Mouse (Mus musculus) heart, postnatal 14 days (tissue): Measurements from ENCODE around the gene Ascc1. TPM values are rescaled to one million over a fixed set of nuclear protein-coding genes. Genes with fewer than 3 reads are reported as not detected.

Experiments
- DNase-seq, 2 experiments: peaks; one replicate each; pipeline ENCODE4 v3.0.0; 2021 to 2022
- intact Hi-C: fragments of 180-260 bp; cut with DNase I; formaldehyde crosslinking; loops from one replicate; pipeline ENCODE4 v1.15.1; 2025
- total RNA-seq, 2 experiments: library from RNA; stranded (reverse); gene quantifications; 2 replicates each; pipeline ENCODE4 v1.2.3; 2021

Gene Ascc1
- total RNA-seq, 2 experiments from 2014 or later, result 19.1 to 21.7 TPM

DNA sequence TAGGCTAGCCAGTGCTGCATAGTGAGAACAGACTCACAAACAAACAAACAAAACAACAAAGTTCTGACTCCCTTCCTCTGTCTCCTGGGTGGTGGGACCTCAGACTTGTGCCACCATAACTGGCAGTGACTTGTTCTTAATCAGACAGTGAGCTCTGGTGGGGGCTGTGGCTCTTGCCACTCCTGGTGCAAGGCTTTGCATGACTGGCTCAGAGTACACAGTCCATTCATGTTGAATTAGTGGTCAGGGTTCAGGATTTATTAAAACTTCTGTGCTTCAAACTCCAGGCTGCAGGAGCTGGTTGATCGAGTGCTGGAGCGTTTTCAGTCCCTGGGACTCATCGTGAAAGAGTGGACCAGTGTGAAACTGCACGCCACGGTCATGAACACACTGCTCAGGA, 59.6 kb downstream of the Ascc1 start:
- intact Hi-C loops, result no loop called here
- no peak for DNase-seq

DNA sequence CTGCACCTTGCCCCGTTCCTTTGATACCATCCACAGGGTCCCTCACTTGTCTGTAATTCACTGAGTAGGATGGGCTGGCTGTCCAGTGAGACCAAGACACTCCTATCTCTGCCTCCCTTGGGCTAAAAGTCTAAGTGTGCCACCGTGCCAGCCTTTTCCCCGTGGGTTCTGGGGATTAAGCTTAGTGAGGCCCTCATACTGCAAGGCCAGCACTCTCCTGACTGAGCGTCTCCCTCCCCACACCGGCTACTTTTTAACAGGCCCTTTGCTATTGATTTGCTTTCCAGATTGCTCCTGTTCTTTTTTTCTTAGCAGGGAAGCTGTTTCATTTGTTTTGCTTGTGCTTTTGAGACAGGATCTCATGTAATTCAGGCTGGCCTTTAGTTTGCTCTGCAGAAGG, 60.3 kb downstream of the Ascc1 start:
- no peak for DNase-seq
- intact Hi-C loops, result no loop called here

DNA sequence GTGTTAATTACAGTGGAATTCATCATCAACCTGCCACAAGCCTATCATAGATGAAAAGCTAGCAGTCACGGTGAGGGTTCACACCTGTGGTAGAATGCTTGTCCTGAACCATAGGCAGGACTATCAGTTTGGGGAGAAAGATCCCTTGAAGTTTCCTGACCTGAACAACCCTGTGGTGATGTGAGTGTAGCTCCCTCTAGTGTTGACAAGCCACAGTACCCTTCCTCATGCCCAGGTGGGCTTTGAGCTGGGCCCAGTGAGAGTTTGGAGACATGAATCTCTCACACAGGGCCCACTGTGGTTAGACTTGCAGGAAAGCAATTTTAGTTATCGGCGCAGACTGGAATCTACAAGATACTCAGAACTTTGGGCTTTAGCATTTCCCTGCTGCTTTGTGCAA, 63.9 kb downstream of the Ascc1 start:
- DNase-seq, result peak; percentile 16 to 31
- intact Hi-C loops, result loop anchor here (1.0 to 5.0 kb wide), 2 partner anchors 64 to 173 kb away; partner anchors contain the start of genes Anapc16 and Ascc1

DNA sequence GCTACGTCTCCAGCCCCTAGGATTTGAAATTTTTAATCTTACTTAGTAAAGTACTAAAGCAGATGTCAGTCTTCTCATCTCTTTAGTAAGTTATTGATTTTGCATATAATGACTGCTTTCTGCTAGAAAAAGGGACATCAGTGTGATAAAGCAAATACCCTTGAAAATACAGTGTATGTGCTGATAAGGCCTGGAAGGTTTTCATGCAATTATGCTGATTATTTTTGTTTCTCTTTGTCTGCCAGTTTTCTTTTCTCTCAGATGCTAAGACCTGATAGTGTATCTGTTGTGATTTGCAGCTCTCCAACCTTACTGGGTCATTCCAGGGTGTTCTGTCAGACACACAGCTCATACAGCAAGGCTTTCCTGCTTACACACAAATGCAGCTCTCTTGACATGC, 72.6 kb downstream of the Ascc1 start:
- intact Hi-C loops, result no loop called here
- no peak for DNase-seq

- no peak for DNase-seq
- intact Hi-C loops, result no loop called here
These were observed 74.6 kb downstream of the Ascc1 start for GRCm38 (mm10) chr10:60077226-60077625.

DNA sequence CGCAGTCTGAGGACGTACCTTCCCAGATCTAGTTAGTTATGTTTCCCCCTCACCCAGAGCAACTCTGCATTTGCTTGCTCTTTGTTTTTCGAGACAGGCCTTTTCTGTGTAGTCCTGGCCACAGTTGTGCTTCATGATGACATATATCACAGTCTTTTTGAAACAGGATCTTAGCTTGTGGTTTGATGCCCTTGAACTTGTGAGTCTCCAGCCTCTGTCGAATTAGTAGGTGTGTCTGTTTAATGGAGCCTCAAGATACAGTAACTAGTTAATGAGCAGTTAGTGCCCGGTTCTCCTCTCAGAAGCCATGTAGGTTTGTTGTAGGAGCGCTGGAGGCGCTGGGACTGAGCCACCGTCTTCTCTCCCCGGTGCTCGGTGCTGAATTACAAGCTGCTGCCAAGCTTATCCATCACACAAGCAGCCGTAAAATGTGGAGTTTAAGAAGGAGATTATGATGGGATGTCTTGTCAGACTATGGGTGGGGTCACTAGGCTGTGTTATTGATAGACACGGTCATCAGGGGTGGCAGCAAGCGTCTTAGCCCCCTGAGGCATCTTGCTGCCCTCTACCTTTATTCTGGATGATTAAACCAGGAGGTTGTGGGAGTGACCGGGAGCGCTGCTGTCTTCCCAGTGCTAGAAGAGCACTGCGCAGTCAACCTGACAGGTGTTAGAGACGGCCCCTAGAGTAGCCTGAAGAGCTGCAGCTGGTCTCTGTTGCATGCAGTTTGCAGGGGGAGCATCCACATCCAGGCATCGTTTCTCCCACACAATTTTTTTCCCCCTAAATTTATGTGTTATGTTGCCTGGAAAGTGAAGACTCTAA, 75.3 kb downstream of the Ascc1 start:
- intact Hi-C loops, result no loop called here

DNA sequence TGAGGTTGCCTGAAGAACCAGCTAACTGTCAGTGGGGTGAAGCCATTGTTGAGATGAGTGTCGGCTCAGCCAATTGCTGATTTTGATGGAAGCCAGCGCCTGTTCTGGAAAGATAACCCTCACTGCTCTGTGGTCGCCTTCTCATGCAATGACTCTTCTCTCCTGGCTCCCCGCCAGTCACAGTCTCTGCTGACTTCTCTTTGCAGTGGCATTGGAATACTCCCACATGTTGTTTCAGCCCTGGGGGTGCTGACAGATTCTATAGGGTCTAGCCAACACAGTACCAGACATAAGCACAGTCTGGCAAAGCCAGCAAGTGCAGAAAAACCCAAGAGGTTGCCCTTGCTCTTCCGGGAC, 75.9 kb downstream of the Ascc1 start:
- intact Hi-C loops, result no loop called here
- peak; percentile 66 to 71 for DNase-seq

More for the DNA sequence above, 75.3 kb downstream of the Ascc1 start:
- no peak for DNase-seq

DNA sequence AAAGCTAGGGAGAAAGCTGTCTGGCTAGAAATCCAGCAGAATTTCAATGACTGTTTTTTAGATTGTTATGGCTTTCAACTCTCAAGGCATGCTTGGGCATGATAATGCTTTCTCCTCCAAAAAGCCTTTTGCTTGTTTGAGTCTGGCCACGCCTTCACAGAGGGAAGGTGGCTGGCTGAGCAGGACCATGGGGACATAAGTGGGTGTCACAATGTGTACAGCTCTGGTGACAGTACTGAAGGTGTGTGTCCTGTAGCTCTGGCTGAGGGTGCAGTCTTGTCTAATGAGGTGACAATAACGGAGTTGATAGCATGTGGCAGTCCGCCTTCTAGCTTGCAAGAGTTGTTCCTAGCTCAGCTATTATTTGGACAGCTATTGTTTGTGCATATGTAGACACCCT, 77.6 kb downstream of the Ascc1 start:
- peak; percentile 18 to 19 for DNase-seq
- intact Hi-C loops, result no loop called here

DNA sequence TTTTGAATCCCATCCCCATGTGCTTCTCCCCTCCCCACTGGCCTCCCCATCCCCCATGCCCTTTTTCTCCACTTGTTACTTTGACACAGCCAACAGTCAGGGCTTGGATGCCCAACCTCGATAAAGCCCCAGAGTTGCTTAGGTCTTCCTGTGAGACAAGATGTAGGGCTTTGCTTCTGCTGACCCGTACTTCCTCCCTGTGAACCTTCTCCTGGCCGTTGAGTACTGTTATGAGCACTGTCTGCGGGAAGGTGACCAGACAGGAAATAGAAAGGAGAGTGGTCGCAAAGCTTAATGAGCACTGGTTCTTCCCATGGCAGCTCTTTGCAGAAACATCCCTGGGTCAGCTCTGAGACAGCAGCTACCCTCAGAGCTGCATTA, 78.0 kb downstream of the Ascc1 start:
- intact Hi-C loops, result no loop called here
- peak; percentile 10 to 26 for DNase-seq

- peak; percentile 38 to 45 for DNase-seq
- intact Hi-C loops, result no loop called here
These were observed 78.6 kb downstream of the Ascc1 start for GRCm38 (mm10) chr10:60080982-60081825.

- intact Hi-C loops, result no loop called here
- DNase-seq, result peak; percentile 76 to 81
These were observed 79.3 kb downstream of the Ascc1 start for GRCm38 (mm10) chr10:60081905-60082304.

DNA sequence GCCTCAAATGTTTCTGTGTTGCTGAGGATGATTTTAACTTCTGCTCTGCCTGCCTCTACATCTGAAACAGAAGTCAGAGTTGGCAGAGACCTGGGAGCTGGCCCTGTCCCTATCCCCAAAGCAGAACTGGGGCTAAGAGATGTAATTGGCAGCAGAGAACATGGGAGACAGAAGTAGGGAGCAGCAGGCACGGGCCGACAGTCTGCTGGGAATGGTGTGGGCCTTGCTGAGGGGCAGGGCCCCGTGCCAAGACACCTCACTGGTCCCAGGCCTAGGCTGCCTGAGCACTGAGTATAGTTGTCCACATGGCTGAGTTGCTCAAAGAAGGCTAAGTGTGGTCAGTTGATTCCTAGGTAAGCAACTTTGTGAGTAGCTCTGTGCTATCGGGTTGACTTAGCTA, 81.5 kb downstream of the Ascc1 start:
- peak in 1 of 2 experiments; percentile 19 for DNase-seq
- intact Hi-C loops, result no loop called here

DNA sequence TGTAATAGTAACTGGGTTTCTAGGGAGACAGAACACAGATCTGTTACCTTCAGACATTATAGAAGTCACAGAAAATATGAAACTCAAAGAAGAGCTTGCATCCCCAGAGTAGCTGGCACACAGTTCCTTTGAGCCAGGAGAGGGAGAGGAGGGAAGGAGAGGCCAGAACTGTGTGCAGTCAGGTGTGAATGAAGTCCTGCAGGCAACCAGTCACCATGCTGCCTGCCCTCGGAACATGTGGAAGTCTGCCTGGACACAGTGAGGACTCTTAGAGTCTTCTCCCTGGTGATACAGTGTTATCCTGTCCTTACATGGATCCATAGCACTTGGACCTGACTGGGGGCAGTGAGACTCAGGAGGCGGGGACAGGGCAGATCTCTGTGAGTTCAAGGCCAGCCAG, 89.7 kb downstream of the Ascc1 start:
- intact Hi-C loops, result no loop called here
- no peak for DNase-seq

DNA sequence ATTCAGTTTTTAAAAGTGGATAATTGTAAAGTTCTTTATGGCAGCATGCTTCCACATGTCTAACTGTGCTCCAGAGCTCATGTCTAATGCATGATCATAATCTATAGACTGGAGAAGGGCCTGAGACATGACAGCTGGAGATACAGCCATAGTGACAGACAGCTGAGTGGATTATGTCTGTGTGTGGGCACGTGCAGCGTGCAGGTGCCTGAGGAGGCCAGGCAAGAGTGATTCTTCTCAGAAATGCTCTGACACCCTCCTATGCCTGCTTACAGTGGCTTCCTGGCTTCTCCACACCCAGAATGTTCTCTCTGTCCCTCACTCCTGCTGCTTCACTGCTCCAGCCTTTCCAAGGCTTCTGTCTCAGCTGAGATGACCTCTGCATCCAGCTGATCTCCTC, 91.1 kb downstream of the Ascc1 start:
- intact Hi-C loops, result no loop called here
- DNase-seq, result no peak

GRCm38 (mm10) chr10:60095558-60095957, 93.0 kb downstream of the Ascc1 start:
- intact Hi-C loops, result no loop called here
- no peak for DNase-seq

GRCm38 (mm10) chr10:60096302-60096701, 93.7 kb downstream of the Ascc1 start:
- DNase-seq, result no peak
- intact Hi-C loops, result no loop called here

GRCm38 (mm10) chr10:60097146-60097545, 94.5 kb downstream of the Ascc1 start:
- intact Hi-C loops, result no loop called here
- DNase-seq, result no peak

DNA sequence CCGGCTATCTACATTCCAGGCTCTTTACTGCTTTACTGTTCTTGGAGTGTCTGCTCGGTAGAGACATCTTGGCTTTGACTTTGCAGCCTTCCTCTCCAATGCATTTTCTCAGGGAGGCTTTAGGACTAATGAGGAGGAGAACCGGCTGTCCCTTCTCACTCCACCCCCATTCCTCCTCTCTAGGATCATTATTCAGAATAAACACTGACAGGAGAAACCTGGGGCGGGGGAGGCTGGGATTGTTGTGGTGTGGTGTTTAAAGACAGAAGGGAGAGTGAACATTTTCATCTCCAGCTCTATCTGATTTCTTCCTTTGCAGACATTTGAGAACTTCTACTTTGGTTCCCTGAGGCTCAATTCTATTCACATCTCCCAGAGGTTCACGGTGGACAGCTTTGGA, 95.2 kb downstream of the Ascc1 start:
- intact Hi-C loops, result no loop called here
- DNase-seq, result no peak

DNA sequence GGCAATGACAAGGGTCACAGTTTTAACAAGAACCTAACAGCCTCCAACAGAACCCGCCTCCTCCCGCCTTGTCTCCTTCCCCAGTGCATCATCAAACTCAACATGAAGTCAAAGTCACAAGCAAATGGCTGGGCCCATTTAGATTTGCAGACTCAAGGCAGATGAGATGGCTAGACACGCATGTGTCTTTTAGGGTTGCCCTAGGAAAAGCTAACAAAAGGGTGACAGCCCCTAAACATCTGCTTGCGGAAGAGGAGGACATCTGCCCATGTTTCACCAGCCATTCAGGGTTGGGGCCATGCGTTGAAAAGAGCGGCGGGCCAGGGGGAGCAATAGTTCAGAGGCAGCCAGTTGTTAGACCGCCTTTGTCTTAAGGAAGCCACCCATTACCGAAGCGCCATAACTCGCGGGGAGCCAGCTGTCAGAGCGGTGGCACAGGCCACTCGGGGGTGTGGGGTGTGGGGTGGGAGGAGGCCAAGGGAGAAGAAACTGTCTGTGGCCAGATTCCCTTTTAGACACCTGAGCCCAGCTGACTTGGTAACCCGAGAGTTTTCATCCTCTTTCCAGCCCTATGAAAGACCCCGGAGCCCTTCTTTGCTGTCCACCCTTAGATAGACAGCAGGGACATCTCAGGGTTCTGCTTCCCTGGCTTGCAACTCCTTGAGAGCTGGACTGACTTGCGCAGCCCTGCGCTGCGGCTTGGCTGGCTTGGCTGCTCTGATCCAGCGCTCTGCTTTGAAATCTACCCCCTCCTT, 103.0 kb downstream of the Ascc1 start:
- DNase-seq, result no peak
- intact Hi-C loops, result no loop called here

DNA sequence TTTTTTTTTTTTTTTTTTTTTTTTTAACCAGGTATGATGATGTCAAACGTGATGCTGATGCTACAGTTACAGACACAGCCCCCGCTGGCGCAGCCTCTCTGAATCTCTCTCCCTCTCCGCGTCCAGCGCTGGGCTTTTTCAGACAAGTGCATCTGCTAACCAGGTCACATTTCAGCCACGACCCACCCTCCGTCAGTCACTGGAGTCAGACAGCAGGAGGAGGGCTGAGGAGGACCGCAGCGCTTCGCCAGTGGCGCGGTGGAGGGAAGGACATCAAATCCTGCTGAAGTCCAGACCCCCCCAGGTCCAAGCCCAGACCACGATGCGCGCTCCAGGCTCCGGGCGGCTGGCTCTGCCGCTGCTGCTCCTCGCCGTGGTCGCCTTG, 103.5 kb downstream of the Ascc1 start, which contains the start of gene Spock2:
Spock2 (plus strand) TSS at position 74 of the 385 bp plus-strand sequence.
- DNase-seq, result peak; percentile 34 to 44
- intact Hi-C loops, result no loop called here
